Mouse (Mus musculus) cerebellum, adult 11-12 months (tissue): ENCODE results near the gene Kif17.

Experiments used
- DNase-seq: peaks from one replicate; pipeline ENCODE4 v3.0.0; 2022

Kif17 gene

DNA sequence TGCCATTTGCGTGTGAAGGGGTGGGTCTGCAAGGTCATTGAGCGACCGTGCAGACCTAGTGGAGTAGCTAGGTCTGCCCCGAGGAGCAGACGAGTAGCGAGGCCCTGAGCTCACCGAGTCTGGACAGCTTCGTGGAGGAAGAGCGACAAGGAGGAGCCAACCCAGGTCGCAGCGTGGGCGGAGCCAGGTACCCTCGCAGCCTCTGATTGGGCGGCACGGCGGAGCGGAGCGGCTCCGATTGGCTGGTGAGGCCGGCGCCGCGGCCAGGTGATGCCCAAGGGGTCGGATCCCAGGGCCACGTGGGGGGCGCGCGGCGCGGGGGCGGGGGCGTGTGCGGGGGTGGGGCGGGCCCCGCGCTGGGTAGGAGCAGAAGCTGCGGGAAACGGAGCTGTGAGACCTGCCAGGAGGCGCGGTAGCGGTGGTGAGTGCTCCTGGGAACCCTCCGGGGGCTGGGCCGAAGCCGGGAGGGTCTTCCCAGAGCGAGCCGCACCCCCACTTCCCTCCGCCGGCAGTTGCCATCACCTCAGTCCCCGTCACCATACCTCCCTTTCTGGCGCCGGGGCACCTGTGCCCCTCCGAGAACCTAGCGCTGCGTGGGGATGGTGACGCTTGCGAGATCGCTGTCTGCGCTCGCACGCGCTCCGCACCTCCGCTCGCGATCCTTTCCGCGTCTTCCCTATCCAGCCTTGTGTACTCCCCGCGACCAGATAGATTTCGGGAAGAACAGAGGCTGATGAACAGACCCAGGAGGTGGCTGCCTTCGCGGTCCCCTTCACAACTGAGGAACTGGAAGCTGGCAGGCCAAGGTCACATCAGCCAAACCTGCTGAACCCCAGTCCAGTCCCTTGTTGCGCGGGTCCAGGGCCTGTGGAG lies at the start of gene Kif17, which contains the start of gene Sh2d5:
Kif17 (plus strand) TSS at position 348 of the 873 bp plus-strand sequence.
Sh2d5 (plus strand) TSS at position 316 of the 873 bp plus-strand sequence.
- peak; percentile 96 for DNase-seq

GRCm38 (mm10) chr4:138200769-138201168 lies 49.5 kb upstream of the Kif17 start:
- no peak for DNase-seq

GRCm38 (mm10) chr4:138201696-138202095 lies 48.5 kb upstream of the Kif17 start:
- DNase-seq, result no peak

DNA sequence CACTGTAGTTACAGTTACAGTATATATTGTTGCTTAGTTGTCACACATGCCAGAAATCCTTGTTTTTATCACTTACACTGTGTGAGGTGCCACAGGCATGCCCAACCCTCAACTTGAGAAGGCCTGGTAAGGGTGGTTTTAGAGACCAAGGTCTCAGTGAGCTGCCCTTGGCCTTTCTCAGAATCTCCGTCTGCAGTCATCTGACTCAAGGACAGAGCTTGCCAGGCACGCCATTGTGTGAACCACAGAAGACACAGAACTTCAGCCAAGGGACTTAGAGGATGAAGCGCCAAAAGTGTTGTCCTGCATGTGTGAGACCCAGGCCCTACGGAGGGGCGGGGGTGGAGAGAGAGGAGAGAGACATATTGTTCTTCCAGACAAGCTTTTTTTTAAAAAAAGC lies 40.1 kb upstream of the Kif17 start:
- DNase-seq, result no peak

DNA sequence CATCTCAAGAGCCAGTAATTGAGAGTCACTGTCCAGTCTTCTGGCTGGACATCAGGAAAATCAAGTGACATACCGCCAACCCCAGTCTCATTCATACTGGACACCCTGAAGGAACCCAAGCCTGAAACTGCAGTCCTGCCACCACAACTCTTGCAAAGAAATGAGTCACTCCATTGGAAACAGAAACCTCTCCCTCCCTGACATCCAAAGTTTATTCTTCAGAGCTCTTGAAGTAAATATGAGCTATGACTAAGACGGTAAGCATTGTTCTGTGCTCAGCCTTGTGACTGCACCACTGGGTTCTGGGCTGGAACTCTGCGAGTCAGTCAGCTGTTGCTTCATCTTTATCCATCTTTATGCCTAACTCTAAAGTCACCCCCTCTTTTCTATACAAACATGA lies 36.4 kb upstream of the Kif17 start:
- DNase-seq, result no peak

- no peak for DNase-seq
Measured at GRCm38 (mm10) chr4:138215671-138216199, 34.5 kb upstream of the Kif17 start.

DNA sequence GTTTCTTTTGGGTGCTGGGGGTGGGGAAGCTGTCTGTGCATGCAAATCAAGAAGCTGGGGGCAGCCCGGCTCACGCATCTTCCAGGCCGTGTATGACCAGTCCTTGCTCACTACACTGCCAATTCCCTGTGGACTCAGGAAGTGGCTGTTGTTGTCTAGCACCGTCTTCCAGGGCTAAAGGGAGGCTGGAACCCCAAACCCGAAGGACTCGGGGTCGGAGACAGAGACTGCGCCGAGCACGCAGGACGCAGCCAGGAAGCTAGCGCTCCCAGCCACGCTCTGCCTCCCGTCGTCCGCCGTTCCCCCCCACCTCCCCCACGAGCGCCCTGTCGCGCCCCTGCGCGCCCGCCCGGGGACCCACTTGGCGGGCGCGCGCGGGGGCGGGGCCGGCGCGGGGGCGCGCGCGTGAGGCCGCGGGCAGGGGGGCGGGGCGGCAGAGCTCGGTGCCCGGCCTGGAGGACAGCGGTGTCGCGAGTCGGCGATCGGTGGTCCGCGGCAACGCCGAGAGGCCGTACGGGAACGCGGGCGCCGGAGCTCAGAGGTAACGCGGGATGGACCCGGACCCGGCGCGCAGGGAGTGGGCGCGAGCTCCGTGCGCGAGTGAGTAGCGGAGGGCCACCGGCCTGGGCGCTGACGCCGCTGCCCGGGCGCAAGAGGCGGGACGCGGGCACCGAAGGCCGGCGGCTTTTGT lies 33.9 kb upstream of the Kif17 start, which contains the start of gene Hp1bp3:
Hp1bp3 (plus strand) TSS at position 97 of the 691 bp plus-strand sequence.
- DNase-seq, result peak; percentile 83

- DNase-seq, result peak; percentile 98
Measured at GRCm38 (mm10) chr4:138216891-138217392, 33.3 kb upstream of the Kif17 start.

- DNase-seq, result no peak
Measured at GRCm38 (mm10) chr4:138217441-138217840, 32.8 kb upstream of the Kif17 start.

DNA sequence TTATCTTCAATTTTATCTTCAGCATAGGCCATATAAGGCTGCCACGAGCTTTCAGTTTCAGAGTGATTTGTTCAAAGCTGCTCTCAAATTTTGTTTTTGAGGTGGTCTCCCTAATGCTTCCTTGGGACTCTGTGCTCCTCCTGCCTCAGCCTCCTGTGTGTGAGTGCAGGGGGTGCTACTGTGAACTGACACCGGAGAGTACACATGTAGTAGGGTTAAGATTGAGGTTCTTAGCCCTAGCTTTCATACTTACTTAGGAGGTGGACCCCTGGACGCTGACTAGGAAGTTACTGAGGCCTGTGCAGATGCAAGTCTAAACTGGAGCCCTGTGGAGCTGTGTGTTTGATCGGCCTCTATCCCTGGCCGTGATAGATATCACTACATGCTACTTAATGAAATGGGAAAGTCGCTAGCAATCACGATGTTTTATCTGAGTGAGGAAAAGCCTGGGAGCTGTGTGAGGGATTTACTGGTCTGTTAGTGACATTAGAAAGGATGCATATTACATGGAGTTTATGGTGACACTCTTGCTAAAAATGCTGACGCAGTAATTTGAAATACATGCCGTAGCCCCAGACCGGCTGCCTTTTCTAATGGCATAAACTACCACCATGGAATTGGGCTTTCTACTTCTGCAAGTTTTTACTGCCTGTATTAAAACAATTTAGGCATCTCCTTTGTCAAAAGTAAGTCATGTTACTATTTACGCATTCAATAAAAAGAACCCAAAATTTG lies 32.1 kb upstream of the Kif17 start:
- DNase-seq, result no peak

- no peak for DNase-seq
Measured at GRCm38 (mm10) chr4:138219331-138219730, 30.9 kb upstream of the Kif17 start.

GRCm38 (mm10) chr4:138220761-138221160 lies 29.5 kb upstream of the Kif17 start:
- no peak for DNase-seq

DNA sequence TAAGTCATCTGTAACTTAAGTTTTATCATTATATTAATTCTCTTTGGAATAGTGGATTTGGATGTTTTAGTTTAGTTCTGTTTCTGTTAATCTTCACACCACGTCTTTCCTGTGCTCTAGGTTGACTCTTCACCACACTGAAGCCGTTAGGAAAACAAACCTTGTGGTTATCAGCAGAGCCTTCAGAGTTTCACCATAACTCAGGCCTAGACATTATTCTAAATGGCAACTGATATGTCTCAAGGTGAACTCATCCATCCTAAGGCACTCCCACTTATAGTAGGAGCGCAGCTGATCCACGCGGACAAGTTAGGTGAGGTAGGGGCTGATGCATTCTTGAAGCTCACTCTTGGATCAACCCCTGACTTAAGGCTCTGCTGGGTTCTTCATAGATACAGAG lies 28.8 kb upstream of the Kif17 start:
- no peak for DNase-seq

- no peak for DNase-seq
Measured at GRCm38 (mm10) chr4:138222396-138222795, 27.8 kb upstream of the Kif17 start.

DNA sequence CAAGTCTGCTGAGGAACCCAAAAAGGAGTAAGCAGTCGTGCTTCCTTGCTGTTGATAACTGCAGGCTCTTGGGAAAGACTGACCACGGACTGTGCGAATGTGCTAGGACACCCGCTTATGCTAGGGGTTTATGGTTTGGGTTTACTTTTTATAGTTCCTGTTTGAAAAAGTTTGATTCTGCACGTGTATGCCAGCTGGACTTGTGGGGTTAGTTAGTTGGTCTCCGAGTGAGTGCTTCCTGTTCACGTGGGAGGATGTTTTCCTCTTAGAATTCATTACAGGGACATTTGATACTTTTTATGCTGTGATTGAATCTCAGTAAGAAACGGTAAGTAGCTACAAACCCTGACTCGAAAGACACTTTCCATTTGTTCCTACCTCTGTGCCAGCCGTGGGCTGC lies 26.6 kb upstream of the Kif17 start:
- DNase-seq, result no peak

DNA sequence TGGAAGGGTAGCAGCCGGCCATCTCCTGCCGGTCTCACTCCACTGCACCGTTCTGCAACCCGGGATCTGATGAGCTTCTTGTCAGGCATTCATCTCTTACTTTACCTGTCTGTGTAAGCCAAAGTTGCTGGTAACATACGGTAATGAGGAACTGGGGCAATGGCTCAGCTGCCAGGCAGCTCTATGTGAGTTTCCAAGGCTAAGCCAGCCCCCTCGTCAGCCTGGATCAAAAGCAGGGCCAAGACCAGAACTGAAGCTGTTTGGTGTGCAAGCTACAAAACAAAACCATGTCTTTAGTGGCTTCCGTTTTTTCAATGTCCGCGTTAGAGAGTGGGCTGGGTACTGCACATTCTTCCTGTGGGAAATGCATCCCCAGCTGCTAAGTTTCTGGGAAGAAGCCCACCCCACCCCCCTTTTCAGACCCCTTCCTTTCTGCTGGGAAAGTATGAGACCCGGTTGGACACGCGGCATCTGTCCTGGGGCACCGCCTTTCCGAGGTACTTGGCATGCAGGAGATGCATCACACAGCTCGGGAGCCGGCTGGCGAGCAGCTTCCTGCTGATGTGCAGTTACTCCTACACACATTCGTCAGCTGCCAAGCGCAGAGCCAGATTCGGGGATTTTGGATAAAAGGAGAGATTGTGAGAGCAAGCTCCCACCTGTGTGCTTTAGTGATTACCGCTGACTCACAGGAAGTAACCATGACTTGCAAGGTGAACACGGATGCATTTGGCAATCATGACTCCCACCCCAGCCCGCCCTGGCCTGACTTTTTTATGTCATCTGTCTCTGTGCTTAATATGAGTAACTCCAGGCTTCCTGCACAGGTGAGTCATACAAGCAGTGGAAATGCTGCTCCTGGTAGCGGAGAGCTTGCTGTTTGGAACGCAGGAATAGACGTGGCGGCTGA lies 3.2 kb upstream of the Kif17 start:
- no peak for DNase-seq

DNA sequence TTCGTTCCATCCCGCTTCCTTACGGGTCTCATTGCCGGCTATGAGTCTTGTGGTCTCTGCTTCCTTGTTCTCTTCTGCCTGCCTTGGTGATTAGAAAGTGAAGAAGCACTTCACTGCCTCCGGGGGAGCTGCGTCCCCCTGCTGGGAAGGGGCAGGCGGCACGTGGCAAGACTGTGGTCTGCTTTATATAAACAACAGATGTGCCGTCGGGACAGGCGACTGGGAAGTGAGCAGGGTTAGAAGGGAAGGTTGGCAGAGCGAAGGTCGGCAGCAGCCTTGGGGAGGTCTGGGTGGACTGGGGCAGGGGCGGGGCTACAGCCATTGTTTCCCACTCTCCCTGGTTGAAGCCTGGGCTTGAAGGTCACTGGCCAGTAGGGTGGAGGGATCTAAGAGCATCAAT lies 1.6 kb downstream of the Kif17 start:
- DNase-seq, result peak; percentile 45

GRCm38 (mm10) chr4:138252231-138252630 lies 2.0 kb downstream of the Kif17 start:
- DNase-seq, result no peak

DNA sequence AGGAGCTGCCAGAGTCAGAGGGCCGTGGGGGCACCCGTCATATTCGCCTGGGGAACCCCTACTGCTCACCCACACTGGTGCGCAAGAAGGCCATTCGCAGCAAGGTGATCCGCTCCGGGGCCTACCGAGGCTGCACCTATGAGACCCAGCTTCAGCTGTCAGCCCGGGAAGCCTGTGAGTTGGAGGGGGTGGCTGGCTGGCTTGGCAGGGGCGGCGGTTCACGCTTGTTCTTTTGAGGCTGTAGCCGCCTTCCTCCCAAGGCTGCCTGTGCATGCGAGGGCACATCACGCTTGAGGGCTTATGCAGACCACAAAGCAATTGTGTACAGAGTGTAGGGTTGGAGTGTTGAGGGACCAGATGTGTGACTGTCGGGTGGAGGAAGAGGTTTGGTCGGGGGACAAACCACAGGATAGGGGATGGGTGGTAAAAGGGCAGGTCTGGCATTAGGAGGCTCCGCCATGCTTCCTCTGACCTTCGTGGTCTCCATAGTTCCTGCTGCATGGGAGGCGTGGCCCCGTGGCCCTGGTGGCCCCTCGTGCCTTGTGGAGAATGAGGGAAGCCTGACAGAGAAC lies 7.0 kb downstream of the Kif17 start:
- no peak for DNase-seq

DNA sequence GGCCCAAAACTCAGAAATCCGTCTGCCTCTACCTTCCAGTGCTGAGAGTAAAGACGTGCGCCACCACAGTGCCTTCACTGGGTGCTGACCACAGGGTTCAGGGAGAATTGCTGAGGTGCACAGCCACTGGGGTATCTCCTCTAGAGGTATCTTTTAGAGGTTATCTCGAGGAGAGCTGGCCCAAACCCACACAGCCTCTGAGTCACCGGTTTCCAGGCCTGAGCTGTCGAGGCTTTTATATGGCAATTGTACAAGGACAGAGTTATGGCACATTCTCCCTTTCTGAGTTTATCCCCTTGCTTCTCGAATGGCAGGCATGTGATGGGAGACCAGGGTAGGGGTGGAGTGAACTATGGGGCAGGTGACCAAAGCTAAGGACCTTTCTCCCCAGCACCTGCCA lies 8.4 kb downstream of the Kif17 start:
- no peak for DNase-seq

DNA sequence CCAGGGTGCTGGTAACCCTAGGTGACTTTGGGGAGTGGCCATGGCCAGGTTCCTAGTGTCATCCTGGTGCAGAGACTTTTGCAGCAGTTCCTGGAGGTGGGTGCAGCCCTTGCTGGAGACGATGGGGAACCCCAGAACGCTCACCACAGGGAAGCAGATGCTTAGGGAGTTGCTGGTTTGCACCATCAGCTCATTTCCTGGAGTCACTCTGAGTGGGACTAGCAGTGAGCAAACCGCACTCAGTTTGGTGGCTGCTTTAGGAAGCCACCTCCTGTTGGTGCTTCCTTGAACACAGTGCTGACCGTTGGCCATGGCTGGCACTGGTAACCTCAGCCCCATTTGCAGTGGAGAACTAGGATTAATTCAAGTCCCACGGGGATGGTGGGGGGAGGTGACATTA lies 9.2 kb downstream of the Kif17 start:
- no peak for DNase-seq
